Mouse (Mus musculus): Measurements from ENCODE around the gene Dazap2. TPM values are rescaled to one million over a fixed set of nuclear protein-coding genes. Genes with fewer than 3 reads are reported as not detected.
"Not testable (repeated sequence)": the region's sequence is repeated elsewhere in the genome, so short reads cannot be mapped to it uniquely, and the experiment has no call there.

Dazap2 gene
- total and polyA plus RNA-seq, 3 experiments, result 157 to 486 (median 180) TPM

DNA sequence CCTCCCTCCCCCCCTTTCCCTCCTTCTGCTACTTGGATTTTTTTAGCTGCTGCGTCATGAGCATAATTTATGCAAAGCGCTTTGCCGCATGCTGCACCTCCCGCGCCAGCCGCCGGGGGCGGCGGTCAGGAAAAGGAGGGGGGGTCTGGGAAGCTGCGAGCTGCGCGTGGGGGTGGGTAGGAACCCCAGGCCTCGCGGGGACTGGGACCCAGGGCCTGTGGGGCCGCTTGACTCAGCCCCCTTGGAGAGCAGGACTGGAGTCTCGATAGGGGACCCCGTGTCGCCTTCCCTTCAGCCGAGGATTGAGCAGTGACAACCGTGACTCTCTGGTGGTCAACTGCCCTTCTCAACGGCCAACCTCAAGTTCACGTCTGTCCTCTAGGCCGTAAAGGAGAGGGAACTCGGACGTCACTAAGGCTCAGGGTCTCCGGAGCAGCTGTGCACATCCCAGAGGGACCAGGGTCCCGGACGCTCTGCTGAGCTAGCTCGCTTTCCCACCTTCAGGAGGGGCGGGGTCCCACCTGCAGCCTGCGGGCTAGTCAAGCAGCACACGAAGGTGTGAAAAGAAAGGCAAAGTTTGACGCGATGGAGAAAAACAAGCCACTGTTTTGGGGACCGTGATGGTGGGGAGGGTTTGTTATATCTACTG is 15.0 kb upstream of the Dazap2 start:
- no peaks in the 10 kb centered on the region for H3K36me3 ChIP-seq (ENCODE audit: control insufficient read depth, insufficient read depth, low read length)
- TF ChIP-seq CTCF (IDR thresholded peaks at IDR 0.05), result peak; percentile 74
- TF ChIP-seq EP300 (IDR thresholded peaks at IDR 0.05; ENCODE audit: insufficient read depth, low read depth, low read length), result no peak
- no peak for TF ChIP-seq POLR2A (IDR thresholded peaks at IDR 0.05; ENCODE audit: insufficient read depth, low read depth, low read length)
- peak overlapping the region; percentile 84 for H3K4me3 ChIP-seq
- H3K4me1 ChIP-seq (ENCODE audit: control insufficient read depth, insufficient read depth, low read length), result no peaks in the 10 kb centered on the region
- intact Hi-C loops (cut with DNase I), result loop anchor here (1.0 kb wide), 1 partner anchor 13 kb away; no protein-coding TSS in a partner anchor
- peak overlapping the region; percentile 78 for H3K27ac ChIP-seq
- WGBS, result 5% methylated on average over 29 of the region's 35 CpGs
- peak; percentile 83 to 85 for DNase-seq
- no peaks in the 10 kb centered on the region for H3K79me2 ChIP-seq (replicated peaks; ENCODE audit: control insufficient read depth, insufficient read depth, low read length)
- no peaks in the 10 kb centered on the region for H3K27me3 ChIP-seq (ENCODE audit: control insufficient read depth, insufficient read depth, low read length)
- H3K9ac ChIP-seq (ENCODE audit: low read depth, low read length), result peak overlapping the region; percentile 93

DNA sequence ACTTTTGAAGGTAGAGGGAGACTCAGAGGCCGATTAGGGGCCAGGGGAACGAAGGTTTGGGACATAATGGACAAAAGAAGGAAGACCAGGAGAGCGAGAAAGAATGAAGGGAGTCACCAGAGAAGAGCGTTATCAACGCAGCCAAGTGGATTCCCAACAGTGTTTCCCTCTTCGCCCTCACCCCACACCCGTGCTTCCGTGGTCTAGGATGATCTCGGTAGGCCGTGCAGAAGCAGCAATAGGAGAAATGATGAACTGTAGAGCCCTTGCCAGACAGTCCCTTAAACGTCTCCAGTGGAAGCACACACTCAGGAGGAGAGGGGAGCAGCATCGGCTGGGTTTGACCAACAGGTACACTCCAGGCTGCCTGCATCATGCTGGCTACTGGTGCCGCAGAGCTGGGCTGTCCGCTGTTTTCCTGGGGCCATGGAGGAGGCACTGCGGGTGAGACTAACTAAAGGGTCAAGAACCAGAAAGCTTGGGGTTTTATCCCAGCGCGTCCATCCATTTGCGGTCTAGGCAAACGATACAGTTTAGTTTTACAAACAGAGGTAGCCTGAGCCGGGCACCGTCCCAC is 14.4 kb upstream of the Dazap2 start:
- no peak overlapping the region for H3K9ac ChIP-seq (ENCODE audit: low read depth, low read length)
- no peaks in the 10 kb centered on the region for H3K27me3 ChIP-seq (ENCODE audit: control insufficient read depth, insufficient read depth, low read length)
- no peak for TF ChIP-seq POLR2A (IDR thresholded peaks at IDR 0.05; ENCODE audit: insufficient read depth, low read depth, low read length)
- no peak for TF ChIP-seq CTCF (IDR thresholded peaks at IDR 0.05)
- TF ChIP-seq EP300 (IDR thresholded peaks at IDR 0.05; ENCODE audit: insufficient read depth, low read depth, low read length), result no peak
- H3K4me3 ChIP-seq, result peak overlapping the region; percentile 84; the same call in 1 of the 2 replicates
- no peak overlapping the region for H3K27ac ChIP-seq
- H3K79me2 ChIP-seq (replicated peaks; ENCODE audit: control insufficient read depth, insufficient read depth, low read length), result no peaks in the 10 kb centered on the region
- DNase-seq, result no peak
- WGBS, result 62% methylated on average over 21 of the region's 21 CpGs
- intact Hi-C loops (cut with DNase I), result loop anchor here (1.0 kb wide), 1 partner anchor 13 kb away; no protein-coding TSS in a partner anchor
- no peaks in the 10 kb centered on the region for H3K4me1 ChIP-seq (ENCODE audit: control insufficient read depth, insufficient read depth, low read length)
- no peaks in the 10 kb centered on the region for H3K36me3 ChIP-seq (ENCODE audit: control insufficient read depth, insufficient read depth, low read length)

DNA sequence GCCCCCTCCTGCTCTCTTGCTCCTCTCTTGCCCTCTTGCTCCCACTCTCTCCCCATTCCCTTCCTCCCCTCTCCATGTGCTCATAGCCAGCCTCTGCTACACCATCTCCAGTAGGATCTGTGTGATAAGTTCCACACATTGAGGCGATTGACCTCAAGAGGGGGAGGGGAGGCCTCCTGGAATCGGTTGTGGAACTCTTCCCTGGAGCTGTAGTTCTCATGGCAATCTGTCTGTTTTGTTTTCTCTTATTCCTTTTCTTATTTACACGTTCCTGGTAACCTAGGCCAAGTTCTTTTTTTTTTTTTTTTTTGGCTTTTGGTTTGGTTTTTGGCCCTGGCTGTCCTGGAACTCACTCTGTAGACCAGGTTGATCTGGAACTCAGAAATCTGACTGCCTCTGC is 13.5 kb upstream of the Dazap2 start:
- H3K27ac ChIP-seq, result no peak overlapping the region
- TF ChIP-seq EP300 (IDR thresholded peaks at IDR 0.05; ENCODE audit: insufficient read depth, low read depth, low read length) (no peak), CTCF (IDR thresholded peaks at IDR 0.05) (no peak), POLR2A (IDR thresholded peaks at IDR 0.05; ENCODE audit: insufficient read depth, low read depth, low read length) (no peak)
- no peaks in the 10 kb centered on the region for H3K79me2 ChIP-seq (replicated peaks; ENCODE audit: control insufficient read depth, insufficient read depth, low read length)
- H3K4me1 ChIP-seq (ENCODE audit: control insufficient read depth, insufficient read depth, low read length), result no peaks in the 10 kb centered on the region
- DNase-seq, result no peak
- no peaks in the 10 kb centered on the region for H3K27me3 ChIP-seq (ENCODE audit: control insufficient read depth, insufficient read depth, low read length)
- intact Hi-C loops (cut with DNase I), result no loop called here
- no peaks in the 10 kb centered on the region for H3K36me3 ChIP-seq (ENCODE audit: control insufficient read depth, insufficient read depth, low read length)
- no peak overlapping the region for H3K9ac ChIP-seq (ENCODE audit: low read depth, low read length)
- no peak overlapping the region for H3K4me3 ChIP-seq
- 54% methylated on average over 3 of the region's 3 CpGs for WGBS

DNA sequence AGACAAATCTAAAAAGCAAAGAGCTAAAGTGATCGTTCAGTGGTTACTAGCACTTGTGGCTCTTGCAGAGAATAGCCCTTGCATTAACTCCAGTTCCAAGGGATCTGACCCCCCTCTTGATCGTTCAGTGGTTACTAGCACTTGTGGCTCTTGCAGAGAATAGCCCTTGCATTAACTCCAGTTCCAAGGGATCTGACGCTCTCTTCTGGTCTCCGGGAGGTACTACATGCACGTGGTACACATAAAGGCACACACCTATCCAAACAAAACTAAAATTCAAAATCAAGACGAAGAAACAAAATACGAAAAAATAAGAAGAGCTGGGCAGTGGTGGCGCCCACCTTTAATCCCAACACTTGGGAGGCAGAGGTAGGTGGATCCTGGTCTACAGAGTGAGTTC is 8.5 kb upstream of the Dazap2 start:
- intact Hi-C loops (cut with DNase I); H3K79me2 ChIP-seq (replicated peaks; ENCODE audit: control insufficient read depth, insufficient read depth, low read length); DNase-seq; H3K27me3 ChIP-seq (ENCODE audit: control insufficient read depth, insufficient read depth, low read length); H3K36me3 ChIP-seq (ENCODE audit: control insufficient read depth, insufficient read depth, low read length); H3K9ac ChIP-seq (ENCODE audit: low read depth, low read length); H3K4me1 ChIP-seq (ENCODE audit: control insufficient read depth, insufficient read depth, low read length); H3K4me3 ChIP-seq; H3K27ac ChIP-seq: not testable (repeated sequence)
- peak; percentile 54 for TF ChIP-seq CTCF (IDR thresholded peaks at IDR 0.05)
- WGBS, result 90% methylated on average over 8 of the region's 8 CpGs

DNA sequence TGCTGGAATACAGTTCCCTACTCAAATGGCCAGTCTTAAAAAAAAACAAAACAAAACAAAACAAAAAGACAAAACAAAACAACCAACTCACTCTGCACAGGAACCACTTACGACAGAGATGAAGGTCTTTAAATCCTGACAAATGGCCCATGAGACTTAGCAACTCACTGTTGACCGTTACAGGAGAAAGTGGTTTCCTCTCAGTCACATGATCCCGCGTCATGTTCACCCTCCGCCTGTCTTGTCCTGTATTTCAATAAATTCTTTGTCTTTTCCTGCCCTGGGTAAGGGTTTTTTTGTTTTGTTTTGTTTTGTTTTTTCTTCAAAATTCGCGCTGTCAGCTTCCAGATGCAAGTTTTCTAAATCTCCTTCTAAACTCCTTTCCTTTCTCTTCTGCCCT is 3.2 kb upstream of the Dazap2 start:
- Histone ChIP-seq H3K9ac (ENCODE audit: low read depth, low read length) (no peak overlapping the region), H3K27ac (no peak overlapping the region), H3K4me3 (no peak overlapping the region), H3K4me1 (ENCODE audit: control insufficient read depth, insufficient read depth, low read length) (peaks cover 9% of the 10 kb centered on the region), H3K79me2 (replicated peaks; ENCODE audit: control insufficient read depth, insufficient read depth, low read length) (no peaks in the 10 kb centered on the region), H3K27me3 (ENCODE audit: control insufficient read depth, insufficient read depth, low read length) (no peaks in the 10 kb centered on the region; the same call in 1 of the 2 replicates), H3K36me3 (ENCODE audit: control insufficient read depth, insufficient read depth, low read length) (peaks cover 1% of the 10 kb centered on the region; the same call in 1 of the 2 replicates)
- no peak for DNase-seq
- 82% methylated on average over 7 of the region's 7 CpGs for WGBS
- intact Hi-C loops (cut with DNase I), result loop anchor here (5.0 to 10.0 kb wide), 2 partner anchors 70 to 147 kb away; partner anchors contain the start of gene Letmd1
- TF ChIP-seq EP300 (IDR thresholded peaks at IDR 0.05; ENCODE audit: insufficient read depth, low read depth, low read length) (no peak), POLR2A (IDR thresholded peaks at IDR 0.05; ENCODE audit: insufficient read depth, low read depth, low read length) (no peak), CTCF (IDR thresholded peaks at IDR 0.05) (no peak)

DNA sequence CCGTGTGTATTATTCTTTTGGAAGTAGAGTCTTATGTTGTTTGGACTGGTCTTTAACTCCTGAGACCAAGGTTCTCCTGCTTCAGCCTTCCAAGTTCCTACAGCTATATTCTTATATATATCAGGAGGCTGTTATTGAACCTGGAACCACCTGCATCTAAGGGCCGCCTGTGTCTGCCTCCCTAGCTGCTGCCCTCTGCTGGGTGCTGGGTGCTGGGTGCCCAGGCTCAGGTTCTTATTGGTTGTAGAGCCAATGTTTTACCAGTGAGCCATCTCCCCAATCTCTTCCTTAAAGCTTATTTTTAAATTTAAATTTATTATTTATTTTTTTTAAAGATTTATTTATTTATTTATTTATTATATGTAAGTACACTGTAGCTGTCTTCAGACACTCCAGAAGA is 2.7 kb upstream of the Dazap2 start:
- peaks cover 10% of the 10 kb centered on the region for H3K4me1 ChIP-seq (ENCODE audit: control insufficient read depth, insufficient read depth, low read length)
- no peak overlapping the region for H3K27ac ChIP-seq
- peaks cover 4% of the 10 kb centered on the region; the same call in 1 of the 2 replicates for H3K36me3 ChIP-seq (ENCODE audit: control insufficient read depth, insufficient read depth, low read length)
- no peaks in the 10 kb centered on the region for H3K79me2 ChIP-seq (replicated peaks; ENCODE audit: control insufficient read depth, insufficient read depth, low read length)
- TF ChIP-seq POLR2A (IDR thresholded peaks at IDR 0.05; ENCODE audit: insufficient read depth, low read depth, low read length) (no peak), CTCF (IDR thresholded peaks at IDR 0.05) (peak; percentile 64)
- intact Hi-C loops (cut with DNase I), result loop anchor here (5.0 to 10.0 kb wide), 2 partner anchors 70 to 148 kb away; partner anchors contain the start of gene Letmd1
- H3K27me3 ChIP-seq (ENCODE audit: control insufficient read depth, insufficient read depth, low read length), result no peaks in the 10 kb centered on the region; the same call in 1 of the 2 replicates
- no peak overlapping the region for H3K9ac ChIP-seq (ENCODE audit: low read depth, low read length)
- 74% methylated on average over 2 of the region's 2 CpGs for WGBS
- no peak for DNase-seq
- no peak overlapping the region for H3K4me3 ChIP-seq
